Mouse (Mus musculus): Measurements from ENCODE around the gene Hmga2. TPM values are rescaled to one million over a fixed set of nuclear protein-coding genes. Genes with fewer than 3 reads are reported as not detected.
A peak's percentile ranks its signal among the peaks of the same experiment; 100 is the strongest.

The Hmga2 gene
- polyA plus RNA-seq, 2 experiments: 3.4 to 5.4 TPM

GRCm38 (mm10) chr10:120475041-120475541, 1.2 kb downstream of the Hmga2 start:
- Histone ChIP-seq H3K4me2 (ENCODE audit: low read depth) (peak overlapping the region; percentile 71), H3K36me3 (replicated peaks; ENCODE audit: control insufficient read depth, insufficient read depth, low read depth) (no peaks in the 10 kb centered on the region), H3K9me3 (ENCODE audit: control insufficient read depth, low read length) (no peaks in the 10 kb centered on the region), H3K4me3 (ENCODE audit: insufficient read depth in 1 of 2, low read depth in 2 of 2, low read length in 2 of 2) (peak overlapping the region; percentile 41 to 61), H3K4me1 (replicated peaks; ENCODE audit: control insufficient read depth in 2 of 2, insufficient read depth in 2 of 2, low read length in 1 of 2) (no peaks in the 10 kb centered on the region), H3K27ac (no peak overlapping the region), H3K9ac (replicated peaks) (peak overlapping the region; percentile 40), H3K27me3 (ENCODE audit: control insufficient read depth, insufficient read depth, low read length) (peaks cover 54% of the 10 kb centered on the region)
- ATAC-seq (ENCODE audit: insufficient read depth) (peak; percentile 31; the same call in 1 of the 2 replicates), DNase-seq (ENCODE audit: low read depth in 3 of 3, low spot score in 3 of 3) (no peak)
- WGBS (ENCODE audit: insufficient replicate concordance): under 1% methylated on average over 44 of the region's 45 CpGs
- no peak for TF ChIP-seq CTCF (IDR thresholded peaks at IDR 0.05; ENCODE audit: low read depth)
- TF ChIP-seq EP300 (IDR thresholded peaks at IDR 0.05; ENCODE audit: low read depth): no peak

- peak overlapping the region; percentile 71 for H3K4me2 ChIP-seq (ENCODE audit: low read depth)
- no peaks in the 10 kb centered on the region for H3K4me1 ChIP-seq (replicated peaks; ENCODE audit: control insufficient read depth in 2 of 2, insufficient read depth in 2 of 2, low read length in 1 of 2)
- H3K36me3 ChIP-seq (replicated peaks; ENCODE audit: control insufficient read depth, insufficient read depth, low read depth): no peaks in the 10 kb centered on the region
- no peak overlapping the region for H3K9ac ChIP-seq (replicated peaks)
- no peak overlapping the region for H3K27ac ChIP-seq
- TF ChIP-seq CTCF (IDR thresholded peaks at IDR 0.05; ENCODE audit: low read depth) (no peak), EP300 (IDR thresholded peaks at IDR 0.05; ENCODE audit: low read depth) (no peak)
- peaks cover 54% of the 10 kb centered on the region for H3K27me3 ChIP-seq (ENCODE audit: control insufficient read depth, insufficient read depth, low read length)
- no peak for ATAC-seq (ENCODE audit: insufficient read depth)
- DNase-seq (ENCODE audit: low read depth in 3 of 3, low spot score in 3 of 3): no peak
- WGBS (ENCODE audit: insufficient replicate concordance): under 1% methylated on average over 20 of the region's 20 CpGs
- no peaks in the 10 kb centered on the region for H3K9me3 ChIP-seq (ENCODE audit: control insufficient read depth, low read length)
- H3K4me3 ChIP-seq (ENCODE audit: insufficient read depth in 1 of 2, low read depth in 2 of 2, low read length in 2 of 2): peak overlapping the region; percentile 41 to 61
Measured at GRCm38 (mm10) chr10:120474301-120474700, 2.0 kb downstream of the Hmga2 start.

GRCm38 (mm10) chr10:120473218-120473617, 3.1 kb downstream of the Hmga2 start:
- Histone ChIP-seq H3K4me1 (replicated peaks; ENCODE audit: control insufficient read depth in 2 of 2, insufficient read depth in 2 of 2, low read length in 1 of 2) (no peaks in the 10 kb centered on the region; a peak in 1 of 4 replicates), H3K9ac (replicated peaks) (no peak overlapping the region), H3K9me3 (ENCODE audit: control insufficient read depth, low read length) (no peaks in the 10 kb centered on the region), H3K36me3 (replicated peaks; ENCODE audit: control insufficient read depth, insufficient read depth, low read depth) (no peaks in the 10 kb centered on the region), H3K27me3 (ENCODE audit: control insufficient read depth, insufficient read depth, low read length) (peaks cover 53% of the 10 kb centered on the region), H3K4me3 (ENCODE audit: insufficient read depth in 1 of 2, low read depth in 2 of 2, low read length in 2 of 2) (peak overlapping the region in 1 of 2 experiments; percentile 3; a peak in 1 of 4 replicates), H3K27ac (no peak overlapping the region), H3K4me2 (ENCODE audit: low read depth) (no peak overlapping the region)
- TF ChIP-seq EP300 (IDR thresholded peaks at IDR 0.05; ENCODE audit: low read depth): no peak
- TF ChIP-seq CTCF (IDR thresholded peaks at IDR 0.05; ENCODE audit: low read depth): no peak
- no peak for DNase-seq (ENCODE audit: low read depth in 3 of 3, low spot score in 3 of 3)
- ATAC-seq (ENCODE audit: insufficient read depth): no peak
- 36% methylated on average over 4 of the region's 4 CpGs for WGBS (ENCODE audit: insufficient replicate concordance)

- no peak overlapping the region for H3K4me2 ChIP-seq (ENCODE audit: low read depth)
- no peaks in the 10 kb centered on the region for H3K36me3 ChIP-seq (replicated peaks; ENCODE audit: control insufficient read depth, insufficient read depth, low read depth)
- H3K4me1 ChIP-seq (replicated peaks; ENCODE audit: control insufficient read depth in 2 of 2, insufficient read depth in 2 of 2, low read length in 1 of 2): no peaks in the 10 kb centered on the region; a peak in 1 of 4 replicates
- peaks cover 47% of the 10 kb centered on the region for H3K27me3 ChIP-seq (ENCODE audit: control insufficient read depth, insufficient read depth, low read length)
- no peak overlapping the region for H3K9ac ChIP-seq (replicated peaks)
- WGBS (ENCODE audit: insufficient replicate concordance): 37% methylated on average over 2 of the region's 2 CpGs
- DNase-seq (ENCODE audit: low read depth in 3 of 3, low spot score in 3 of 3) (no peak), ATAC-seq (ENCODE audit: insufficient read depth) (no peak)
- H3K9me3 ChIP-seq (ENCODE audit: control insufficient read depth, low read length): no peaks in the 10 kb centered on the region
- no peak overlapping the region for H3K4me3 ChIP-seq (ENCODE audit: insufficient read depth in 1 of 2, low read depth in 2 of 2, low read length in 2 of 2)
- H3K27ac ChIP-seq: no peak overlapping the region
- TF ChIP-seq CTCF (IDR thresholded peaks at IDR 0.05; ENCODE audit: low read depth) (no peak), EP300 (IDR thresholded peaks at IDR 0.05; ENCODE audit: low read depth) (no peak)
Measured at GRCm38 (mm10) chr10:120472606-120473005, 3.7 kb downstream of the Hmga2 start.

- Histone ChIP-seq H3K9me3 (ENCODE audit: control insufficient read depth, low read length) (no peaks in the 10 kb centered on the region), H3K36me3 (replicated peaks; ENCODE audit: control insufficient read depth, insufficient read depth, low read depth) (no peaks in the 10 kb centered on the region), H3K4me2 (ENCODE audit: low read depth) (no peak overlapping the region), H3K4me1 (replicated peaks; ENCODE audit: control insufficient read depth in 2 of 2, insufficient read depth in 2 of 2, low read length in 1 of 2) (peaks cover 0 to 6% of the 10 kb centered on the region in 2 experiments; a peak in 3 of 4 replicates), H3K4me3 (ENCODE audit: insufficient read depth in 1 of 2, low read depth in 2 of 2, low read length in 2 of 2) (no peak overlapping the region), H3K9ac (replicated peaks) (no peak overlapping the region), H3K27ac (no peak overlapping the region), H3K27me3 (ENCODE audit: control insufficient read depth, insufficient read depth, low read length) (no peaks in the 10 kb centered on the region)
- no peak for ATAC-seq (ENCODE audit: insufficient read depth)
- WGBS (ENCODE audit: insufficient replicate concordance): 41% methylated on average over 5 of the region's 5 CpGs
- DNase-seq (ENCODE audit: low read depth in 3 of 3, low spot score in 3 of 3): no peak
- TF ChIP-seq CTCF (IDR thresholded peaks at IDR 0.05; ENCODE audit: low read depth) (no peak), EP300 (IDR thresholded peaks at IDR 0.05; ENCODE audit: low read depth) (no peak)
Measured at GRCm38 (mm10) chr10:120465121-120465520, 11.1 kb downstream of the Hmga2 start.

Measured in liver, embryonic 14.5 days (tissue).